Mouse (Mus musculus) myocyte (in vitro differentiated cells): ENCODE measurements around the gene Misp. TPM values are rescaled to one million over a fixed set of nuclear protein-coding genes. Genes with fewer than 3 reads are reported as not detected.

Source experiments
- H3K27me3 ChIP-seq: one replicate; pipeline ENCODE4 v1.6.1; 2011; ENCODE audit not compliant: control insufficient read depth, insufficient read depth, insufficient read length
- H3K36me3 ChIP-seq: one replicate; pipeline ENCODE4 v1.6.1; 2011; ENCODE audit not compliant: control insufficient read depth, insufficient read depth
- H3K4me2 ChIP-seq: one replicate; pipeline ENCODE4 v1.6.1; 2011; ENCODE audit warnings: low read depth, control low read depth
- H3K4me3 ChIP-seq: one replicate; pipeline ENCODE4 v1.5.1; 2011; ENCODE audit warnings: mild to moderate bottlenecking, control low read depth, moderate library complexity
- H3K79me2 ChIP-seq: one replicate; pipeline ENCODE4 v1.6.1; 2011; ENCODE audit not compliant: control insufficient read depth, insufficient read depth
- H3ac ChIP-seq: one replicate; pipeline ENCODE4 v1.6.1; 2011; ENCODE audit not compliant: control insufficient read depth, insufficient read length
- CEBPB ChIP-seq: IDR thresholded peaks from 2 replicates; pipeline ENCODE4 v1.6.1; 2011; ENCODE audit warnings: mild to moderate bottlenecking, moderate library complexity; ENCODE audit not compliant: poor library complexity, insufficient read depth, severe bottlenecking
- E2F4 ChIP-seq: IDR thresholded peaks from one replicate; pipeline ENCODE4 v1.6.1; 2011; ENCODE audit warnings: mild to moderate bottlenecking, control low read depth, moderate library complexity; ENCODE audit not compliant: insufficient read depth
- MAX ChIP-seq: IDR thresholded peaks from one replicate; pipeline ENCODE4 v1.6.1; 2011; ENCODE audit warnings: low read depth, mild to moderate bottlenecking, control low read depth
- MYOD1 ChIP-seq, 3 experiments: IDR thresholded peaks; one replicate each; pipeline ENCODE4 v1.6.1; 2011; ENCODE audit warnings: control low read depth in 2 of 3, low read depth in 2 of 3, mild to moderate bottlenecking in 2 of 3, moderate library complexity in 1 of 3; ENCODE audit not compliant: insufficient read length in 2 of 3, control insufficient read depth in 1 of 3
- MYOG ChIP-seq, 3 experiments: IDR thresholded peaks; one replicate each; pipeline ENCODE4 v1.6.1; 2011; ENCODE audit warnings: control low read depth in 2 of 3, low read depth in 2 of 3, mild to moderate bottlenecking in 2 of 3; ENCODE audit not compliant: insufficient read length in 2 of 3, control insufficient read depth in 1 of 3, insufficient read depth in 1 of 3
- POLR2A ChIP-seq: IDR thresholded peaks from one replicate; pipeline ENCODE4 v1.6.1; 2011; ENCODE audit warnings: low read depth, mild to moderate bottlenecking, control low read depth, moderate library complexity; ENCODE audit not compliant: insufficient read length
- POLR2AphosphoS2 ChIP-seq: IDR thresholded peaks from one replicate; pipeline ENCODE4 v1.6.1; 2011; ENCODE audit warnings: low read depth, control low read depth; ENCODE audit not compliant: insufficient read length
- REST ChIP-seq: IDR thresholded peaks from one replicate; pipeline ENCODE4 v1.6.1; 2011; ENCODE audit warnings: mild to moderate bottlenecking, control low read depth, moderate library complexity; ENCODE audit not compliant: insufficient read depth, insufficient read length
- SRF ChIP-seq: IDR thresholded peaks from one replicate; pipeline ENCODE4 v1.6.1; 2011; ENCODE audit warnings: low read depth; ENCODE audit not compliant: control insufficient read depth, insufficient read length
- TCF12 ChIP-seq: IDR thresholded peaks from one replicate; pipeline ENCODE4 v1.6.1; 2011; ENCODE audit warnings: mild to moderate bottlenecking, control low read depth; ENCODE audit not compliant: poor library complexity, insufficient read depth, severe bottlenecking
- TCF3 ChIP-seq: IDR thresholded peaks from one replicate; pipeline ENCODE4 v1.6.1; 2011; ENCODE audit warnings: low read depth, control low read depth; ENCODE audit not compliant: insufficient read length
- USF1 ChIP-seq: IDR thresholded peaks from one replicate; pipeline ENCODE4 v1.6.1; 2011; ENCODE audit warnings: low read depth, mild to moderate bottlenecking, control low read depth, moderate library complexity
- polyA plus RNA-seq: library from polyadenylated mRNA; unstranded; fragments of >200 nt; fragmentation: generic; extraction: Trizol; gene quantifications from one replicate; pipeline ENCODE4 v1.2.1, GENCODE M21; 2012; ENCODE audit warnings: missing spikeins

Gene Misp
- polyA plus RNA-seq, 1 experiment = 0.06 TPM

- Histone ChIP-seq H3K4me2 (no peak overlapping the region), H3ac (no peak overlapping the region), H3K27me3 (no peaks in the 10 kb centered on the region), H3K36me3 (peaks cover 28% of the 10 kb centered on the region), H3K4me3 (no peak overlapping the region), H3K79me2 (peaks cover 5% of the 10 kb centered on the region)
- TF ChIP-seq MYOG (IDR thresholded peaks at IDR 0.05; ENCODE audit: control insufficient read depth in 1 of 3, insufficient read depth in 1 of 3, insufficient read length in 2 of 3, low read depth in 2 of 3) (no peak), POLR2A (peak; percentile 64), REST (no peak), TCF12 (no peak), MYOD1 (IDR thresholded peaks at IDR 0.05; ENCODE audit: control insufficient read depth in 1 of 3, insufficient read length in 2 of 3, low read depth in 2 of 3) (no peak), SRF (no peak), POLR2AphosphoS2 (peak; percentile 85), TCF3 (no peak)
These were observed 45.1 kb downstream of the Misp start for GRCm38 (mm10) chr10:79865801-79866295.

DNA sequence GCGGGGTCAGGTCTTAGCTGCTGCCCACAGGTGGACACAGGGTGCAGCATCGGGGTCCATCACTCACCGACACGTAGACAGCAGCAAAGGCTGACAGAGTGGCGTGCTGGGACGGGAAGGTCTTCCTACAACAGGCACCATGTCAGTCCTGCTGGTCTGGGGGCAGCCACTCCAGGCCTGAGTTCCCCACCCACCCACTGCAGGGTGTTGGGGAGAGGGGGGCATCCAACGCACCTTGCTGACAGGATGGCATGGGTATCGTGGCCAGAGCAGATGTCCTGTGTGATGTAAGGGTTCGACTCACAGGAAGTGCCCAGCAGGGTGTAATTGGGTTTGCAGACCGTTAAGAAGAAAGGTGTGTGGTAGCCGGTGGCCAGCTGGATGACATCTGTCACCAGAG lies 45.8 kb downstream of the Misp start:
- TF ChIP-seq USF1 = no peak
- TF ChIP-seq POLR2AphosphoS2 = peak; percentile 23
- Histone ChIP-seq H3K4me3 (no peak overlapping the region), H3K79me2 (peaks cover 1% of the 10 kb centered on the region), H3K36me3 (peaks cover 20% of the 10 kb centered on the region), H3ac (no peak overlapping the region), H3K4me2 (no peak overlapping the region), H3K27me3 (no peaks in the 10 kb centered on the region)

GRCm38 (mm10) chr10:79871845-79872244 lies 51.1 kb downstream of the Misp start:
- H3K4me2 ChIP-seq = no peak overlapping the region
- no peaks in the 10 kb centered on the region for H3K27me3 ChIP-seq
- no peak overlapping the region for H3K4me3 ChIP-seq
- TF ChIP-seq CEBPB (no peak), REST (no peak), SRF (no peak), MYOG (IDR thresholded peaks at IDR 0.05; ENCODE audit: control insufficient read depth in 1 of 3, insufficient read depth in 1 of 3, insufficient read length in 2 of 3, low read depth in 2 of 3) (no peak), USF1 (no peak), POLR2AphosphoS2 (no peak), MAX (no peak)
- H3K79me2 ChIP-seq = no peaks in the 10 kb centered on the region
- H3ac ChIP-seq = no peak overlapping the region
- no peaks in the 10 kb centered on the region for H3K36me3 ChIP-seq

DNA sequence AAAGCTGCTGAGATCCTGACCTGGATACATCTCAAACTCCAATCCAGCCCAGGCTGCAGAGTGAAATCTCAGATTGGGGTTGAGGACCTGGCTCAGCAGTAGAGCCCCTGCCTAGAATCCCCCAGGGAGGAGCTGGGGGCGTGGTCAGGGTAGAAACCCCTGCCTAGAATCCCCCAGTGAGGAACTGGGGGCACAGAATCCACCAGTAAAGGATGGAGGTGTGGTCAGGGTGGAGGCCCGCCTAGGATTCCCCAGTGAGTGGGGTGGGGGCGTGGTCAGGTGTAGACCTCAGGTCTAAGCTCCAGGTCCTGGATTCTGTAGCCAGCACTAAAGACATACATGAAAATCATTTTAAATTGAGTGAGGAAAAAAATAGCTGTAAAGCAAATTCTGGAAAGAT lies 52.1 kb downstream of the Misp start:
- Histone ChIP-seq H3K27me3 (no peaks in the 10 kb centered on the region), H3K4me2 (no peak overlapping the region), H3K4me3 (no peak overlapping the region), H3ac (no peak overlapping the region), H3K79me2 (no peaks in the 10 kb centered on the region), H3K36me3 (no peaks in the 10 kb centered on the region)
- TF ChIP-seq MYOG (IDR thresholded peaks at IDR 0.05; ENCODE audit: control insufficient read depth in 1 of 3, insufficient read depth in 1 of 3, insufficient read length in 2 of 3, low read depth in 2 of 3) (no peak), MAX (no peak), E2F4 (no peak), POLR2AphosphoS2 (no peak), CEBPB (no peak), TCF12 (no peak), POLR2A (no peak), TCF3 (no peak), SRF (no peak), USF1 (no peak), REST (no peak)

- no peak for TF ChIP-seq REST
- TF ChIP-seq CEBPB = no peak
- no peak for TF ChIP-seq TCF3
- TF ChIP-seq TCF12 = no peak
- peak in 1 of 3 experiments; percentile 34 for TF ChIP-seq MYOG (IDR thresholded peaks at IDR 0.05; ENCODE audit: control insufficient read depth in 1 of 3, insufficient read depth in 1 of 3, insufficient read length in 2 of 3, low read depth in 2 of 3)
- peak in 1 of 3 experiments; percentile 17 for TF ChIP-seq MYOD1 (IDR thresholded peaks at IDR 0.05; ENCODE audit: control insufficient read depth in 1 of 3, insufficient read length in 2 of 3, low read depth in 2 of 3)
- TF ChIP-seq E2F4 = no peak
- no peak for TF ChIP-seq MAX
- TF ChIP-seq SRF = no peak
- no peaks in the 10 kb centered on the region for H3K36me3 ChIP-seq
- no peaks in the 10 kb centered on the region for H3K79me2 ChIP-seq
- peak overlapping the region; percentile 12 for H3K4me3 ChIP-seq
- H3ac ChIP-seq = no peak overlapping the region
- H3K27me3 ChIP-seq = no peaks in the 10 kb centered on the region
- H3K4me2 ChIP-seq = peak overlapping the region; percentile 92
These were observed 52.5 kb downstream of the Misp start for GRCm38 (mm10) chr10:79873313-79873712.
